Mouse (Mus musculus): ENCODE data around the gene Tfap2c.

GRCm38 (mm10) chr2:172597056-172597455, 47.7 kb downstream of the Tfap2c start:
- no peak for TF ChIP-seq ZC3H11A (IDR thresholded peaks at IDR 0.05; ENCODE audit: borderline replicate concordance, low read depth, low read length)
- TF ChIP-seq MAFK (IDR thresholded peaks at IDR 0.05; ENCODE audit: insufficient read depth, low read depth, low read length): no peak
- no peak for TF ChIP-seq HCFC1 (IDR thresholded peaks at IDR 0.05; ENCODE audit: borderline replicate concordance, insufficient read depth, low read length)
- no peak for TF ChIP-seq CHD2 (IDR thresholded peaks at IDR 0.05; ENCODE audit: low read depth, low read length)
